Comparison of ENCODE assay signal across 8 mouse cellular contexts in genomic region chr1:178276054-178276911, GRCm38 (mm10). TPM values are rescaled to one million over a fixed set of nuclear protein-coding genes. Genes with fewer than 3 reads are reported as not detected.
DNase-seq lines count a peak whose midpoint lies in the region; ATAC-seq and TF ChIP-seq lines count a peak whose summit lies in the region.

No protein-coding gene starts in this region.

- H3K9me3 ChIP-seq in embryonic facial prominence, embryonic 15.5 days (replicated peaks), result no peaks in the 10 kb centered on the region
- H3K9me3 ChIP-seq in heart, embryonic 14.5 days (ENCODE audit: control insufficient read depth, low read length), result no peaks in the 10 kb centered on the region
- no peaks in the 10 kb centered on the region for H3K9me3 ChIP-seq in kidney, postnatal 0 days (replicated peaks; ENCODE audit: low read length)
- H3K9me3 ChIP-seq in midbrain, embryonic 16.5 days (replicated peaks; ENCODE audit: control insufficient read depth, low read length, poor library complexity, severe bottlenecking), result no peaks in the 10 kb centered on the region

- WGBS in embryonic facial prominence, embryonic 15.5 days, result under 1% methylated on average over 80 of the region's 87 CpGs
- WGBS in heart, embryonic 14.5 days, result under 1% methylated on average over 75 of the region's 87 CpGs
- WGBS in kidney, postnatal 0 days, result under 1% methylated on average over 86 of the region's 87 CpGs
- WGBS in midbrain, embryonic 16.5 days, result 0% methylated on average over 71 of the region's 87 CpGs

- no peaks in the 10 kb centered on the region for H3K36me3 ChIP-seq in embryonic facial prominence, embryonic 15.5 days
- no peaks in the 10 kb centered on the region for H3K36me3 ChIP-seq in heart, embryonic 14.5 days (ENCODE audit: control insufficient read depth, insufficient read depth, low read length)
- H3K36me3 ChIP-seq in kidney, postnatal 0 days (ENCODE audit: insufficient read depth, low read length), result no peaks in the 10 kb centered on the region
- no peaks in the 10 kb centered on the region for H3K36me3 ChIP-seq in midbrain, embryonic 16.5 days (ENCODE audit: control insufficient read depth, insufficient read depth, low read length)

- ATAC-seq in CD4-positive, CD25-positive, alpha-beta regulatory T cell, adult 4 months, result no peak
- peak; percentile 86 for ATAC-seq in embryonic facial prominence, embryonic 15.5 days (ENCODE audit: insufficient number of reproducible peaks, low FRiP score, low TSS enrichment, low read depth)
- ATAC-seq in heart, embryonic 14.5 days (ENCODE audit: insufficient number of reproducible peaks, insufficient read depth, low FRiP score, low read depth), result peak; percentile 68
- peak; percentile 82 for ATAC-seq in kidney, postnatal 0 days (replicated peaks; ENCODE audit: low FRiP score, low read depth)
- peak; percentile 95 for ATAC-seq in midbrain, embryonic 16.5 days

- peak overlapping the region; percentile 66 for H3K9ac ChIP-seq in embryonic facial prominence, embryonic 15.5 days
- H3K9ac ChIP-seq in heart, embryonic 14.5 days (ENCODE audit: low read length), result peak overlapping the region; percentile 88
- peak overlapping the region; percentile 82 for H3K9ac ChIP-seq in kidney, postnatal 0 days (ENCODE audit: low read depth, low read length)
- H3K9ac ChIP-seq in midbrain, embryonic 16.5 days (ENCODE audit: low read depth, low read length), result peak overlapping the region; percentile 76

- no peaks in the 10 kb centered on the region for H3K27me3 ChIP-seq in embryonic facial prominence, embryonic 15.5 days
- H3K27me3 ChIP-seq in heart, embryonic 14.5 days (ENCODE audit: control insufficient read depth, insufficient read depth, low read length), result no peaks in the 10 kb centered on the region
- H3K27me3 ChIP-seq in kidney, postnatal 0 days (ENCODE audit: insufficient read depth, low read length), result no peaks in the 10 kb centered on the region
- no peaks in the 10 kb centered on the region for H3K27me3 ChIP-seq in midbrain, embryonic 16.5 days (ENCODE audit: control insufficient read depth, insufficient read depth, low read depth, low read length)

- H3K4me1 ChIP-seq in embryonic facial prominence, embryonic 15.5 days, result 0 out of 2 replicates have a peak, but pooled peaks cover 5% of the 10 kb centered on the region
- H3K4me1 ChIP-seq in heart, embryonic 14.5 days (ENCODE audit: control insufficient read depth in 2 of 2, insufficient read depth in 2 of 2, low read length in 2 of 2), result no peaks in the 10 kb centered on the region
- H3K4me1 ChIP-seq in kidney, postnatal 0 days (replicated peaks; ENCODE audit: insufficient read depth, low read length), result 0 out of 2 replicates have a peak, but pooled peaks cover 5% of the 10 kb centered on the region
- no peaks in the 10 kb centered on the region; the same call in 1 of the 2 replicates for H3K4me1 ChIP-seq in midbrain, embryonic 16.5 days (ENCODE audit: control insufficient read depth, insufficient read depth, low read length)

- TF ChIP-seq CTCF in kidney, postnatal 0 days (IDR thresholded peaks at IDR 0.05; ENCODE audit: low read depth), result no peak

- peak overlapping the region; percentile 68 for H3K4me3 ChIP-seq in embryonic facial prominence, embryonic 15.5 days (replicated peaks)
- H3K4me3 ChIP-seq in heart, embryonic 14.5 days (ENCODE audit: control insufficient read depth in 1 of 2, insufficient read depth in 1 of 2, low read depth in 1 of 2, low read length in 2 of 2), result peak overlapping the region; percentile 73 to 74
- peak overlapping the region; percentile 66 for H3K4me3 ChIP-seq in kidney, postnatal 0 days (replicated peaks; ENCODE audit: low read depth, low read length)
- H3K4me3 ChIP-seq in midbrain, embryonic 16.5 days (ENCODE audit: low read depth, low read length), result peak overlapping the region; percentile 56

- peak; percentile 22 for DNase-seq in CD4-positive, CD25-positive, alpha-beta regulatory T cell, adult 2 months (ENCODE audit: low read depth, low spot score)
- DNase-seq in kidney, postnatal 0 days (ENCODE audit: low spot score), result peak; percentile 74
- peak; percentile 63 for DNase-seq in liver
- DNase-seq in telencephalon, adult 2 months (ENCODE audit: low read depth, low spot score), result peak; percentile 31

- peak overlapping the region; percentile 87 for H3K4me2 ChIP-seq in embryonic facial prominence, embryonic 15.5 days (replicated peaks)
- peak overlapping the region; percentile 88 for H3K4me2 ChIP-seq in heart, embryonic 14.5 days (ENCODE audit: low read length)
- H3K4me2 ChIP-seq in kidney, postnatal 0 days (ENCODE audit: low read length), result peak overlapping the region; percentile 87
- peak overlapping the region; percentile 66 for H3K4me2 ChIP-seq in midbrain, embryonic 16.5 days (ENCODE audit: low read length)

- H3K27ac ChIP-seq in embryonic facial prominence, embryonic 15.5 days (replicated peaks), result peak overlapping the region; percentile 85
- H3K27ac ChIP-seq in heart, embryonic 14.5 days (replicated peaks in 1 of 2; ENCODE audit: control insufficient read depth in 1 of 2, insufficient read depth in 1 of 2, low read depth in 2 of 2, low read length in 2 of 2), result peak overlapping the region in 1 of 2 experiments; percentile 55; a peak in 2 of 4 replicates
- peak overlapping the region; percentile 54; the same call in 1 of the 2 replicates for H3K27ac ChIP-seq in kidney, postnatal 0 days
- peak overlapping the region; percentile 89 for H3K27ac ChIP-seq in midbrain, embryonic 16.5 days (ENCODE audit: low read length)

RNA-seq across cellular contexts. Expression of gene Cox20, which starts 42.6 kb away (rescaled TPM):
- polyA plus RNA-seq in CD4-positive, CD25-positive, alpha-beta regulatory T cell, adult 4 months (2017; shearing (Covaris generic)), result 100 to 1,000 TPM; 151 to 205 TPM
- polyA plus RNA-seq in embryonic facial prominence, embryonic 15.5 days (2015; fragmentation: Nextera tagmentation; extraction: Ambion mirVana), result 113 and 118 TPM in 2 replicates
- 268 and 299 TPM in 2 replicates for polyA plus RNA-seq in heart, embryonic 14.5 days (2014; fragmentation: Nextera tagmentation; extraction: Ambion mirVana)
- polyA plus RNA-seq in kidney, postnatal 0 days (2015; fragmentation: Nextera tagmentation; extraction: Ambion mirVana), result 216 and 225 TPM in 2 replicates
- polyA plus RNA-seq in midbrain, embryonic 16.5 days (2015; fragmentation: Nextera tagmentation; extraction: Ambion mirVana), result 100 and 120 TPM in 2 replicates

Comparison
In these comparisons a context has a peak if more than half of its experiments do, and no peak if none do; other contexts are left out.
1. DNase-seq: peak in every context shown above with its lines; median percentile 74 in kidney, postnatal 0 days; 63 in liver; 31 in telencephalon, adult 2 months; 22 in CD4-positive, CD25-positive, alpha-beta regulatory T cell, adult 2 months.